Mouse (Mus musculus) kidney, adult 2 months (tissue): Measurements from ENCODE around the gene Dab2ip. TPM values are rescaled to one million over a fixed set of nuclear protein-coding genes. Genes with fewer than 3 reads are reported as not detected.
A peak's percentile ranks its signal among the peaks of the same experiment; 100 is the strongest.

ENCODE experiments used
- DNase-seq: peaks from one replicate; pipeline ENCODE4 v3.0.0; 2021
- H3K27ac ChIP-seq: fragments of 200-500 bp; 2 replicates; pipeline ENCODE4 v1.5.1; 2012; ENCODE audit warnings: low read depth, low read length, control low read depth, inconsistent platforms; ENCODE audit not compliant: insufficient read depth
- H3K27me3 ChIP-seq: fragments of 200-500 bp; replicated peaks from 2 replicates; pipeline ENCODE4 v1.6.1; 2012; ENCODE audit warnings: mild to moderate bottlenecking, moderate library complexity, low read length, inconsistent platforms; ENCODE audit not compliant: control insufficient read depth, insufficient read depth
- H3K36me3 ChIP-seq: fragments of 200-500 bp; 2 replicates; pipeline ENCODE4 v1.6.1; 2012; ENCODE audit warnings: mild to moderate bottlenecking, moderate library complexity, low read length, inconsistent platforms; ENCODE audit not compliant: control insufficient read depth, insufficient read depth
- H3K4me1 ChIP-seq: fragments of 200-500 bp; 2 replicates; pipeline ENCODE4 v1.6.1; 2011; ENCODE audit warnings: low read length; ENCODE audit not compliant: control insufficient read depth, insufficient read depth
- H3K4me3 ChIP-seq: fragments of 200-500 bp; 2 replicates; pipeline ENCODE4 v1.5.1; 2011; ENCODE audit warnings: mild to moderate bottlenecking, low read depth, low read length, control low read depth; ENCODE audit not compliant: insufficient read depth
- CTCF ChIP-seq: fragments of 200-500 bp; conservative IDR thresholded peaks from 2 replicates; pipeline ENCODE4 v1.5.1; 2011; ENCODE audit warnings: low read depth, mild to moderate bottlenecking, control low read depth, low read length, moderate library complexity, mixed read lengths; ENCODE audit not compliant: insufficient read depth, insufficient read length
- POLR2A ChIP-seq: fragments of 200-500 bp; IDR thresholded peaks from one replicate; pipeline ENCODE4 v1.6.1; 2011; ENCODE audit warnings: low read depth, low read length, control low read depth
- WGBS: fragments of 180-500 bp; shearing (Covaris S2); methylation state at CpG from one replicate; pipeline ENCODE4 v1.1.7; 2018; 5-methylcytosine and 5-hydroxymethylcytosine counted together
- polyA plus RNA-seq: library from polyadenylated mRNA; depleted of rRNA; stranded (reverse); fragments of >200 nt; gene quantifications from 2 replicates; pipeline ENCODE4 v1.2.3, GENCODE M21; 2012

Gene Dab2ip
- polyA plus RNA-seq, 1 experiment: 32.9 TPM

GRCm38 (mm10) chr2:35622261-35623103 is 64.4 kb downstream of the Dab2ip start:
- DNase-seq: no peak
- 31% methylated on average over 20 of the region's 20 CpGs for WGBS
- Histone ChIP-seq H3K27ac (peak overlapping the region; percentile 12; the same call in 1 of the 2 replicates), H3K4me3 (peak overlapping the region; percentile 54), H3K4me1 (peaks cover 8% of the 10 kb centered on the region; the same call in 1 of the 2 replicates), H3K36me3 (no peaks in the 10 kb centered on the region), H3K27me3 (no peaks in the 10 kb centered on the region)
- no peak for TF ChIP-seq POLR2A
- TF ChIP-seq CTCF: no peak

- 62% methylated on average over 4 of the region's 4 CpGs for WGBS
- Histone ChIP-seq H3K4me1 (peaks cover 8% of the 10 kb centered on the region; the same call in 1 of the 2 replicates), H3K4me3 (peak overlapping the region; percentile 54; the same call in 1 of the 2 replicates), H3K27me3 (no peaks in the 10 kb centered on the region), H3K36me3 (no peaks in the 10 kb centered on the region), H3K27ac (no peak overlapping the region; the same call in 1 of the 2 replicates)
- no peak for DNase-seq
- TF ChIP-seq CTCF (no peak), POLR2A (no peak)
Measured at GRCm38 (mm10) chr2:35623104-35623377, 65.0 kb downstream of the Dab2ip start.

- Histone ChIP-seq H3K27me3 (no peaks in the 10 kb centered on the region), H3K36me3 (no peaks in the 10 kb centered on the region), H3K4me3 (peak overlapping the region; percentile 54; the same call in 1 of the 2 replicates), H3K4me1 (peaks cover 8% of the 10 kb centered on the region; the same call in 1 of the 2 replicates), H3K27ac (peak overlapping the region; percentile 43)
- 49% methylated on average over 12 of the region's 12 CpGs for WGBS
- no peak for TF ChIP-seq CTCF
- TF ChIP-seq POLR2A: no peak
- DNase-seq: peak; percentile 57
Measured at GRCm38 (mm10) chr2:35623431-35624148, 65.5 kb downstream of the Dab2ip start.

- H3K4me1 ChIP-seq: peaks cover 8% of the 10 kb centered on the region; the same call in 1 of the 2 replicates
- 66% methylated on average over 5 of the region's 5 CpGs for WGBS
- TF ChIP-seq POLR2A: no peak
- no peak for TF ChIP-seq CTCF
- H3K27me3 ChIP-seq: no peaks in the 10 kb centered on the region
- H3K27ac ChIP-seq: peak overlapping the region; percentile 37; the same call in 1 of the 2 replicates
- no peak for DNase-seq
- no peaks in the 10 kb centered on the region for H3K36me3 ChIP-seq
- no peak overlapping the region for H3K4me3 ChIP-seq
Measured at GRCm38 (mm10) chr2:35624380-35625006, 66.4 kb downstream of the Dab2ip start.

GRCm38 (mm10) chr2:35625007-35625380 is 66.9 kb downstream of the Dab2ip start:
- no peak for DNase-seq
- Histone ChIP-seq H3K27ac (no peak overlapping the region), H3K4me3 (no peak overlapping the region), H3K4me1 (peaks cover 8% of the 10 kb centered on the region; the same call in 1 of the 2 replicates), H3K36me3 (no peaks in the 10 kb centered on the region), H3K27me3 (no peaks in the 10 kb centered on the region)
- TF ChIP-seq POLR2A (no peak), CTCF (no peak)
- 86% methylated on average over 6 of the region's 6 CpGs for WGBS

- H3K4me3 ChIP-seq: no peak overlapping the region
- no peak overlapping the region for H3K27ac ChIP-seq
- TF ChIP-seq POLR2A (no peak), CTCF (no peak)
- peaks cover 8% of the 10 kb centered on the region; the same call in 1 of the 2 replicates for H3K4me1 ChIP-seq
- no peaks in the 10 kb centered on the region for H3K27me3 ChIP-seq
- H3K36me3 ChIP-seq: no peaks in the 10 kb centered on the region
- 91% methylated on average over 6 of the region's 6 CpGs for WGBS
- no peak for DNase-seq
Measured at GRCm38 (mm10) chr2:35625526-35625925, 67.5 kb downstream of the Dab2ip start.

GRCm38 (mm10) chr2:35626181-35626727 is 68.2 kb downstream of the Dab2ip start:
- no peak for DNase-seq
- no peak overlapping the region for H3K4me3 ChIP-seq
- 80% methylated on average over 9 of the region's 9 CpGs for WGBS
- no peaks in the 10 kb centered on the region for H3K27me3 ChIP-seq
- H3K36me3 ChIP-seq: no peaks in the 10 kb centered on the region
- H3K4me1 ChIP-seq: peaks cover 8% of the 10 kb centered on the region; the same call in 1 of the 2 replicates
- no peak overlapping the region for H3K27ac ChIP-seq
- TF ChIP-seq POLR2A (no peak), CTCF (no peak)
